Mouse (Mus musculus): Measurements from ENCODE around the gene Gm20532.

DNA sequence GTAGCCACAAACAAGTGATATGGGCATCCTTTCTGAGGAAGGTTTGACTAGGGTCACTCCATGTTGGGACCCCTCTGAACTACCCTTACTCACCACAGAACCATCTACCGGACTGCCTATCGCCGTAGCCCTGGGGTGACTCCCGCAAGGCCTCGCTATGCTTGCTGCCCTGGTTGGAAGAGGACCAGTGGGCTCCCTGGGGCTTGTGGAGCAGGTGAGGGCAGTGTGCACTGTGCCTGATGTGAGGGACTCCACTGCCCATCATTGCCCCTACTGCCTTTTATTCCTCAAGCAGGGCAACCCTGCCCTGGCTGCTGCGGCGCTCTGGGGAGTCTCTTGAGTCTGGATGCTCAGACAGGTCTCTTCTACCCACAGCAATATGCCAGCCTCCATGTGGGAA lies 3.8 kb downstream of the Gm20532 start:
- TF ChIP-seq SRF (IDR thresholded peaks at IDR 0.05; ENCODE audit: control insufficient read depth, insufficient read length, low read depth) (no peak), POLR2AphosphoS2 (IDR thresholded peaks at IDR 0.05; ENCODE audit: insufficient read length, low read depth) (peak; percentile 57)

Data from myocyte (in vitro differentiated cells).